Mouse (Mus musculus) spleen, adult 2 months (tissue): ENCODE measurements around the gene Cntn3. TPM values are rescaled to one million over a fixed set of nuclear protein-coding genes. Genes with fewer than 3 reads are reported as not detected.

ENCODE experiments used
- DNase-seq, 2 experiments: peaks; one replicate each; pipeline versions ENCODE4 v3.0.0 to v3.0.0-alpha.2; 2012 to 2021; ENCODE audit warnings: low spot score in 2 of 2, low read depth in 1 of 2
- H3K27ac ChIP-seq: fragments of 200-500 bp; 2 replicates; pipeline ENCODE4 v1.5.1; 2012; ENCODE audit warnings: low read length, inconsistent platforms; ENCODE audit not compliant: insufficient read depth
- H3K27me3 ChIP-seq: fragments of 200-500 bp; 2 replicates; pipeline ENCODE4 v1.6.1; 2012; ENCODE audit warnings: mild to moderate bottlenecking, moderate library complexity, low read length, inconsistent platforms; ENCODE audit not compliant: control insufficient read depth, insufficient read depth
- H3K36me3 ChIP-seq: fragments of 200-500 bp; 2 replicates; pipeline ENCODE4 v1.6.1; 2012; ENCODE audit warnings: mild to moderate bottlenecking, low read length, inconsistent platforms; ENCODE audit not compliant: control insufficient read depth, insufficient read depth
- H3K4me1 ChIP-seq: fragments of 200-500 bp; 2 replicates; pipeline ENCODE4 v1.6.1; 2011; ENCODE audit warnings: inconsistent platforms; ENCODE audit not compliant: control insufficient read depth, insufficient read depth, insufficient read length
- H3K4me3 ChIP-seq: fragments of 200-500 bp; 2 replicates; pipeline ENCODE4 v1.5.1; 2011; ENCODE audit warnings: mild to moderate bottlenecking, inconsistent platforms; ENCODE audit not compliant: insufficient read depth, insufficient read length; ENCODE audit errors: extremely low read depth
- CTCF ChIP-seq: fragments of 200-500 bp; IDR thresholded peaks from 2 replicates; pipeline ENCODE4 v1.5.1; 2011; ENCODE audit warnings: mild to moderate bottlenecking, inconsistent platforms; ENCODE audit not compliant: insufficient read depth, insufficient read length, insufficient replicate concordance; ENCODE audit errors: extremely low read depth
- POLR2A ChIP-seq: fragments of 200-500 bp; IDR thresholded peaks from 2 replicates; pipeline ENCODE4 v1.6.1; 2011; ENCODE audit warnings: low read depth, low read length, inconsistent platforms
- WGBS: fragments of 180-500 bp; shearing (Covaris S2); methylation state at CpG from one replicate; pipeline ENCODE4 v1.1.7; 2018; 5-methylcytosine and 5-hydroxymethylcytosine counted together
- polyA plus RNA-seq: library from polyadenylated mRNA; depleted of rRNA; stranded (reverse); fragments of >200 nt; gene quantifications from 2 replicates; pipeline ENCODE4 v1.2.3, GENCODE M21; 2012

Gene Cntn3
- polyA plus RNA-seq, 1 experiment, result not detected

DNA sequence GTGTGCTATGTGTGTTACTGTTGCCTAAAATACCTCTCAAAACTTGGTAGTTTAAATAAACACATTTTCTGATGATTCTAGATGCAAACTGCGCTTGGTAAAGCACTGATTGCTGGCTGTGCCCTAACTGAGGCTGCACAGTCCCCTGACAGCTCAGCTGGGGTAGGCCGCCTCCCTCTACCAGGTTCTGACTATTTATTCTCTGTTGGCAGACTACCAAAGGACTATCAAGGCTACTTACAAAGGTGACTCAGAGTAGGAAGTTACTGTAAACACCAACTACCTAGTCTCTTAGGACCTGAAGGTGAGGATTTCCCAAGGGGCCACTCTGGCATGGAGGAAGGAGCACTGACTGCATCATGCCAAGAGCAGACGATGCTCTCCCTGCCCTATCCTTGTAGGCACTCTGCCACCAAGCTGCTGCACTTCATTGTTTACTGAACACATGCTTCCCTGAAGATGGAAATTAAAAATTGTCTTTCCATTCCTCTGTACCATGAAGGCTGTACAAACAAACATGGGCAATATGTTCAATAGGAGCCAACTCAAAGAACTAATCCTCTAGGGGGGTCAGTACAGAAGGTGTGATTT is 17.7 kb downstream of the Cntn3 start:
- 81% methylated on average over 3 of the region's 3 CpGs for WGBS
- H3K27me3 ChIP-seq, result no peaks in the 10 kb centered on the region
- H3K36me3 ChIP-seq, result no peaks in the 10 kb centered on the region
- no peak overlapping the region for H3K4me3 ChIP-seq
- no peaks in the 10 kb centered on the region for H3K4me1 ChIP-seq
- DNase-seq, result no peak
- TF ChIP-seq POLR2A, result no peak
- TF ChIP-seq CTCF, result no peak
- H3K27ac ChIP-seq, result no peak overlapping the region

- WGBS, result 76% methylated on average over 7 of the region's 7 CpGs
- DNase-seq, result no peak
- Histone ChIP-seq H3K4me3 (no peak overlapping the region), H3K27ac (no peak overlapping the region), H3K27me3 (no peaks in the 10 kb centered on the region), H3K4me1 (no peaks in the 10 kb centered on the region), H3K36me3 (no peaks in the 10 kb centered on the region)
- TF ChIP-seq POLR2A (no peak), CTCF (no peak)
Observed at GRCm38 (mm10) chr6:102541633-102542412, 31.1 kb downstream of the Cntn3 start.

- Histone ChIP-seq H3K36me3 (no peaks in the 10 kb centered on the region), H3K27me3 (no peaks in the 10 kb centered on the region), H3K27ac (no peak overlapping the region), H3K4me1 (no peaks in the 10 kb centered on the region), H3K4me3 (no peak overlapping the region)
- WGBS, result 54% methylated on average over 4 of the region's 4 CpGs
- TF ChIP-seq POLR2A, result no peak
- no peak for TF ChIP-seq CTCF
- no peak for DNase-seq
Observed at GRCm38 (mm10) chr6:102535599-102535998, 37.3 kb downstream of the Cntn3 start.

GRCm38 (mm10) chr6:102523037-102523436 is 49.9 kb downstream of the Cntn3 start:
- H3K36me3 ChIP-seq, result no peaks in the 10 kb centered on the region
- no peak overlapping the region for H3K4me3 ChIP-seq
- H3K27ac ChIP-seq, result no peak overlapping the region
- 74% methylated on average over 2 of the region's 2 CpGs for WGBS
- H3K27me3 ChIP-seq, result no peaks in the 10 kb centered on the region
- no peak for DNase-seq
- no peaks in the 10 kb centered on the region for H3K4me1 ChIP-seq
- TF ChIP-seq CTCF, result no peak
- TF ChIP-seq POLR2A, result no peak

GRCm38 (mm10) chr6:102520977-102521376 is 51.9 kb downstream of the Cntn3 start:
- Histone ChIP-seq H3K4me3 (no peak overlapping the region), H3K4me1 (no peaks in the 10 kb centered on the region), H3K36me3 (no peaks in the 10 kb centered on the region), H3K27me3 (no peaks in the 10 kb centered on the region), H3K27ac (no peak overlapping the region)
- WGBS, result 72% methylated on average over 2 of the region's 2 CpGs
- TF ChIP-seq POLR2A, result no peak
- no peak for TF ChIP-seq CTCF
- DNase-seq, result no peak

DNA sequence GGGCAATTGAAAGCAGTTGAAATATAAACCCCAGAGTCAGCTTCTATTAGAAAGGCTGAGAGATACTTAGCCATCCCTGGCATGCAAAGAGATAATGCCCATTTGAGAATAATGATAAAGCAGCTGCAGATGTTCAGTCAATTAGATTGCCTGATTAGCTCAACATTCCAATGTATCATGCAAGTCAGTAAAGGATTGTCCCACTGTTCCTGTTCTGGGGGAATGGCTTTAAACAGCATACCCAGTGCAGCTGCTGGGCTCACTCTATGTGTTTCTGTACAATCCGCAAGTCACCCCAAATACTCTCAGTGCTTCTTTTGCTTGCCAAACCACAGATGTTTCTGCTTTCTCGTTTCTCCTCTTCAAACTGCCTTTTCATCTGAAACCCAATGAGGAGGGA is 57.7 kb downstream of the Cntn3 start:
- H3K4me3 ChIP-seq, result no peak overlapping the region
- DNase-seq, result no peak
- 60% methylated on average over 2 of the region's 2 CpGs for WGBS
- no peak overlapping the region for H3K27ac ChIP-seq
- no peaks in the 10 kb centered on the region for H3K4me1 ChIP-seq
- no peaks in the 10 kb centered on the region for H3K27me3 ChIP-seq
- TF ChIP-seq POLR2A (no peak), CTCF (no peak)
- no peaks in the 10 kb centered on the region for H3K36me3 ChIP-seq

GRCm38 (mm10) chr6:102512085-102512484 is 60.8 kb downstream of the Cntn3 start:
- DNase-seq, result no peak
- TF ChIP-seq CTCF (no peak), POLR2A (no peak)
- H3K4me1 ChIP-seq, result no peaks in the 10 kb centered on the region
- H3K4me3 ChIP-seq, result no peak overlapping the region
- H3K27me3 ChIP-seq, result no peaks in the 10 kb centered on the region
- H3K27ac ChIP-seq, result no peak overlapping the region
- 76% methylated on average over 1 of the region's 1 CpGs for WGBS
- H3K36me3 ChIP-seq, result no peaks in the 10 kb centered on the region
